Mouse (Mus musculus): ENCODE results near the gene Prim2.
A peak's percentile ranks its signal among the peaks of the same experiment; 100 is the strongest.

Prim2 gene

GRCm38 (mm10) chr1:33551350-33551749 is 118.2 kb downstream of the Prim2 start:
- no peak for DNase-seq (ENCODE audit: low spot score in 2 of 2)

- DNase-seq (ENCODE audit: low spot score in 2 of 2) = no peak
These were observed 127.9 kb downstream of the Prim2 start for GRCm38 (mm10) chr1:33541708-33542107.

- DNase-seq (ENCODE audit: low spot score in 2 of 2) = no peak
These were observed 131.6 kb downstream of the Prim2 start for GRCm38 (mm10) chr1:33537948-33538347.

- DNase-seq (ENCODE audit: low spot score in 2 of 2) = no peak
These were observed 133.2 kb downstream of the Prim2 start for GRCm38 (mm10) chr1:33536272-33537004.

DNA sequence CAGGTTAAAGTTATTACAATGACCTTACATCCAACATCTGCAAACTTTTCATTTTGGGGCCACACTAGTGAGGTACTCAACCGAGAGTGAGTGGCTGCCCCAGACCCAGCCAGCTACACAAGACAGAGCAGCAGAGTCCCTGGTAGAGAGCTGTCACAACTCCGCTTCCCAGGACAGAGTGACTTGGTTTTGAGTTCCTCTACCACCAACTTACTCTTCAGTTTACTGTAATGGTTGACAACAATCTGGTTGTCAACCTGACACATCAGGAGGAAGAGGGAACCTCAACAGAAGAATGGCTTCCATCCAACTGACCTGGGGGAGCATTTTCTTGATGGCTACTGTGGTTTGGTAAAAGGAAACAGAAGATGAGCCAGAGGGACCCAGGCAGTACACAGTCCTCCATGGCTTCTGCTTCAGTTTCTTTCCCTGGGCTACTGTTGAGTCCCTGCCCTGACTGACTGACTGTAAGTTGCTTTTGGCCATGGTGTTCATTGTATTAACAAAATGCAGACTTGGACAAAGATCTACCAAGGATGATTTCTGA is 134.4 kb downstream of the Prim2 start:
- no peak for DNase-seq (ENCODE audit: low spot score in 2 of 2)

DNA sequence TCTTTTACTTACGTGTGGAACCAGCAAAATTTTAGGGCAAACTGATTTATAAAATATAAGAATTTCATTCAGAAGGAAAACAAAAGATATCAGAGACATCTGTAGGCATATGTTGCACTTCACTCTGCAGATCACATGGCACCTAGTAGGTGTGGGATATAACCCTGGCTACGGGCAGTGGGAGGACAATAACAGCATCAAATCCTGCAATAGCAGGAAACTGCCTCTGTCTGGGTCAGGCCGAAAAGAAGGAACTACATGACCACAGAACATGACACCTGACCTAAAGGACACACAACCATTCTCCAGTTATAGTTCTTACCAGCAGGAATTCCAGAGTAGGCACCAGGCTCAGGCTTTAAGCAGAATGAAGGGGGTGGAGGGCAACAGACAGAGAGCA is 137.7 kb downstream of the Prim2 start:
- no peak for DNase-seq (ENCODE audit: low spot score in 2 of 2)

DNA sequence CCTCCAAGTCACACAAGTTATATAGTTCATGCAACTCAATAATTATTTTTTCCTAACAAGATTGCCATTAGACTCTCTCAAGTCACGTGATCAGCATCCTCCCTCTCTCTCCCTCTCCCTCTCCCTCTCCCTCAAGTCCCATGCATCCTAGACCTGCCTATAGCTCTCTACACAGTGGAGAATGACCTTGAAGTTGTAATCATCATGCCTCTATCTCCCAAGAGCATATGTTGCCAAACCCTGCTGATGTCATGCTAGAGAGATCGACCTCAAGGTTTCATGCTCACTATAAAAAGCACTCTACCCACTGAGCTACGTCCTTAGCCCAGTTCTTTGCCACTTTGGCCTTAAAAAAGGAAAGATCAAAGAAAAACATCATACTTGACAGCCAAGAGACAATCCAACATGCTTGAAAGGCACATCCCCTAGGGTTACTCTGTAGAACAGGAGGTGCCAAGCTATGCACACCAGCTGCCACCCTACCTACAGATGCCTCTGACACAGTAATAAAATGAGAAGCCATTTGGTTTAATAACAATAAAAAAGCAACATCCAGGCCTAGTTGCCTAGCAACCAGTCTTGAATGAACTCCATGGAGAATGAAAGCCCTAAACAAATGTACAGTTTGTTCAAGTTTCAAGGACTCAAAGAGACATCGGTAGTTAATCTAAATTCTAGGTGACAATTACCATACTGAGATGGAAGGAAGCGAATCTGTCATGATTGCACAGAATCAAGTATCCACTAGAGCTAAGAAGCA is 138.3 kb downstream of the Prim2 start:
- DNase-seq (ENCODE audit: low spot score in 2 of 2) = no peak

DNA sequence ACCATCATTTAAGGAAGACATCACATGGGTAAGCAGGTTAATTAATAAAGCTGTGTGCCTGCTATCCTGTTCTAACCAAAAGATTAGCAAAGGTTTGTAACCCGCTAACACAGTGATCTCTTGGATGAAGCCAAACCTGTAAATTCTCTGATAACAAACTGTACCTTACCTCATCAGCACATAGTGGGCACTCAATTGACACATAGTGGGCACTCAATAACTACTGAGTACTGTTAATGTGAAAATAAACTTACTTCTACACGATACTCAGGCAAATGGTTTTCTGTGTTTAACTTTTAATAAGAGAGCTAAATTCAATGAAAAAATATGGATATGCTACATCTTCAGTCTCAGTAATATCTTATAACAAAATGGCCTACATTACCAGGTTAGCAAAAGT is 139.1 kb downstream of the Prim2 start:
- DNase-seq (ENCODE audit: low spot score in 2 of 2) = no peak

DNA sequence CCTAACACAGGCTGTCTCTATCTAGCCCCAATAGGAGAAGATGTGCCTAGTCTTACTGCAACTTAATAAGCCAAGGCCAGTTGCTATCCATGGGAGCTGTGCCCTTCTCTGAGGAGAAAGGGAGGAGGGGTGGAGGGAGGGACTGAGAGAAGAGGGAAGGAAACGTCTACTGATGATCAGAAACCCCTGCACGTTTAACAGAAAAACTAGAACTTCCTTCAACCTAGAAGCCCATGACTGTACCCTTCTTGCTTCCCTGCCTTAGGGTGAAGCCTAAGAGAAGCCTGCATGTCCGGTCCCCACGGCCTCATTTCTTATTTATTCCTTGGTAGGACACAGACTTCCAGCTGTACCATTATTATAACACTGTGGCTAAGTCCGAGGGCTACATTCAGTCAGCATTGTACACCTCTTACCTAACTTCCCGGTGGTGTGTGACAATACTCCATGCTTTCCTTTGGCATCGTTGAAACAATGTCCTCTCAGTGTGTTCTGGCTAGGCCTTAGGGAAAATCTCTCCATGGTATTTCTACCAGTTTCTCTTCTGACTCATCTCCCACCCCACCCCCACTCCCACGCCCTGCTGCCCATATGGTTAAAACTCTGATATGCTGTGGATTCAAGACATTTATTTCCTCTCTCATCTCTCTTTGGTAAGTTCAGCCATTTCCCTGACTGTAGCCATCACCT is 139.9 kb downstream of the Prim2 start:
- DNase-seq (ENCODE audit: low spot score in 2 of 2) = peak; percentile 17 to 40

DNA sequence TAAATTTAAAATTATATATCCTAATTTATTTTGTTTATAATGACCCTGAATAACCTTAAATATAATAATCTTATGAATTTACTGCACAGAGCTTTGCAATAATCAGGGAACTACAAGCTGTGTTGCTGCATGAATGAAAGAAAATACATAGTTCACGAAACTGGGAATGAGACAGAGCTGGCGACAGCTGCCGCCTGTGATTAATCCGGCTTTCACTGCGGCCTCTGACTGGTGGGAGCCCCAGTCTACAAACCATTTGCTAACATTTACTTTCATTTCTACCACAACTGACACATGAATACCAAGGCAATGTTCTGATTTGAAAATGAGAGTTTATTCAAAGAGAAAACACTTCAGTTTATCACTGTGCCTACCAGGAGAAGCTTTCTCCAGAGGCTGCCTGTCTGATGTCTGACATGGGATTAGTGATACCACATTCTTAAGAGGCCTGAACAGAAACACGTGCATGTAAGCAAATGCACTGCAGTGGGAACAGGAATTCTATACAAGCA is 142.2 kb downstream of the Prim2 start:
- DNase-seq (ENCODE audit: low spot score in 2 of 2) = no peak

- DNase-seq (ENCODE audit: low spot score in 2 of 2) = peak in 1 of 2 experiments; percentile 15
These were observed 146.4 kb downstream of the Prim2 start for GRCm38 (mm10) chr1:33523223-33523622.

DNA sequence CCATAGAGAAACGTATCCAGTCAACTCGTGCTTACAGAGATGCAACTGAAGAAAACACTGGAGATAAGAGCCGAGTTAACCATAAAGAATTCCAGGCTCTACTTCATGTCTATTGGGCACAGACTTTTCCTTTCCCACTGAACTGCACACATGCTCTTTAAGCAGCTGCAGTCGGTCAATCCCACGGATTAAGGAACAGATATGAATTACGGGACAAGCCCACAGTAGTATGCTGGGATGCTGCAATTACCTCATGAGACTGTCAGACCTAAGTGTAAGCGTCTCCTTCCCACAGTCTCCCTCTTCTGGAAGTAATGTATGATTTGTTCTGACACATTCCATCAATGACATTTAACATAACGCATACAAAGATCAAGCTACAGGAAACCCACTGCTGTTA is 154.5 kb downstream of the Prim2 start:
- no peak for DNase-seq (ENCODE audit: low spot score in 2 of 2)

DNA sequence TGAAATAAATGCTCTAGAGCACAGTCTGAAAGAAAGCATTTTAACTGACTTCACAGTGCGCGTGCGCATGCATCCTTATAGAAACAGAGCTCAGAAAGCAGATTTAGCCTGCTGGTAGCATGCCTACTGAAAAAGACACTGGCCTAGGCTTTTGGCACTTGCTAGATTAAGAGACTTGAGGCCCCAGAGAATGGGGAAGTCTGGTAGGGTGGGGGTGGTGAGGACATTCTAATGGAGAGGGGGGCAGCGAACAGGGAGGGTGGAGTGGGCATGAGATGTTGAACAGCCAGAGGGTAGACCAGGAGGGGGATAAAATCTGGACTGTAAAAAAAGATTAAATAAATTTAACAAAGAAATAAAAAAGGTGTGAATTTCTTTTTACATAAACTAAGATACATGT is 158.3 kb downstream of the Prim2 start:
- no peak for DNase-seq (ENCODE audit: low spot score in 2 of 2)

- no peak for DNase-seq (ENCODE audit: low spot score in 2 of 2)
These were observed 165.2 kb downstream of the Prim2 start for GRCm38 (mm10) chr1:33504371-33504770.

- DNase-seq (ENCODE audit: low spot score in 2 of 2) = no peak
These were observed 166.7 kb downstream of the Prim2 start for GRCm38 (mm10) chr1:33502890-33503289.

- no peak for DNase-seq (ENCODE audit: low spot score in 2 of 2)
These were observed 167.3 kb downstream of the Prim2 start for GRCm38 (mm10) chr1:33502298-33502697.

DNA sequence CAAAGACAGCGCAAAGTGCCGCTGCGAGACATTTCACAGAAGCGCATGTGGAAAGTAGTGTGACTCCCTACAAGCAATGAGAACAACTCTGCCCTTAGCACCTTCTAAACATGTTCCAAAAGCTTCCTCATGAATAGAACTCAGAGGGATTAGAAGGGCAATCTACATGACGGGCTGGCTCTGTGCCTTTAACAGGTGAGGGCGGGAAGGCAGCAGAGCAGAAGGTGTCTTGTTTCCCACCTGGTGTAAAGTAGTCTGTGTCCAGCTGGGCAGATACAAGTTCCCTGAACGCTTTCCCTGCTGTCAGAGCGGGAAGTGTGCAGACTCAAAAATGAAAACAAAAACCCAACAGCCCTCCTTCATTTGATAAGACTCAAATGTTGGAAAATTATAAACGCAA is 169.5 kb downstream of the Prim2 start:
- DNase-seq (ENCODE audit: low spot score in 2 of 2) = no peak

- DNase-seq (ENCODE audit: low spot score in 2 of 2) = no peak
These were observed 170.0 kb downstream of the Prim2 start for GRCm38 (mm10) chr1:33499603-33500002.

- DNase-seq (ENCODE audit: low spot score in 2 of 2) = no peak
These were observed 173.5 kb downstream of the Prim2 start for GRCm38 (mm10) chr1:33496128-33496527.

GRCm38 (mm10) chr1:33495586-33495985 is 174.0 kb downstream of the Prim2 start:
- no peak for DNase-seq (ENCODE audit: low spot score in 2 of 2)

- no peak for DNase-seq (ENCODE audit: low spot score in 2 of 2)
These were observed 174.4 kb downstream of the Prim2 start for GRCm38 (mm10) chr1:33495203-33495553.

DNA sequence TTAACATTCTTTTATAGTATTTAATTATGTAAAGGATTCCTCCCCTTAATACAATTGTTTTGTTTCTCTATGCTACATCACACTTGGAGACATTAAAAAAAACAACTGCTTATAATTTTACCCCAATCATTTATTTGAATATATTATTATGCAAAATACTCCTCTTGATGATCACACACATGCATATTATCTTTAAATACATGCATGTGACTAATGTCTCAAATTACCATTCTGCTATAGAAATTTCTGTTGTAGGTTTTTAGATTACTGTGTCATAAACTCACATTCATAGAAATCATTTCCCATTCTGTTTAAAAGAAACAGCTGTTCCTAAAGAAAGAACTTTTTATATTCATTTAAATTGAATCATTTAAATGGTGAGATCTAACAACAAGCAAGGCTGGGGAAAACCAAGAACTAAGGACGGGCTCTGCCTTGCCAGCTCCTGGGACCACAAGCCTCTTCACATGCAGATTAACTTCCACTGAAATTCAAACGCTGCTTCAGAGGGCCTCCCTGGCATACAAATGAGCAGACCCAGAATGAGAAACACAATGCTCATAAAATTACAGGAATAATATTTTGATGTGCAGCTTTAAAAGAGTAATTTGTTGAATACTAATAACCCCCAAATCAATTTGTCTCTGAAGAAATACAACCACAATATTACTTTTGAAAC is 174.9 kb downstream of the Prim2 start:
- DNase-seq (ENCODE audit: low spot score in 2 of 2) = no peak

Data from right cerebral cortex, postnatal 36 days (tissue).